Mouse (Mus musculus): ENCODE data around the gene Cops8.

GRCm38 (mm10) chr1:90601096-90601495 is 1.7 kb upstream of the Cops8 start:
- TF ChIP-seq CTCF (IDR thresholded peaks at IDR 0.05; ENCODE audit: low read depth) (no peak), EP300 (IDR thresholded peaks at IDR 0.05; ENCODE audit: low read depth) (no peak)
